Mouse (Mus musculus): ENCODE measurements around the gene Ppp2r5b. TPM values are rescaled to one million over a fixed set of nuclear protein-coding genes. Genes with fewer than 3 reads are reported as not detected.

Ppp2r5b gene
- polyA plus RNA-seq, 1 experiment, result 25.3 TPM

- H3K36me3 ChIP-seq (ENCODE audit: control insufficient read depth, insufficient read depth), result peaks cover 21% of the 10 kb centered on the region
- no peak overlapping the region for H3ac ChIP-seq (ENCODE audit: control insufficient read depth, insufficient read length, low read depth)
- H3K79me3 ChIP-seq (ENCODE audit: low read depth), result no peaks in the 10 kb centered on the region
- H3K27me3 ChIP-seq (ENCODE audit: control insufficient read depth, insufficient read depth, insufficient read length), result no peaks in the 10 kb centered on the region
- TF ChIP-seq MAX (IDR thresholded peaks at IDR 0.05) (no peak), FOSL1 (IDR thresholded peaks at IDR 0.05; ENCODE audit: insufficient read depth, low read length, poor library complexity, severe bottlenecking) (no peak), CEBPB (IDR thresholded peaks at IDR 0.05; ENCODE audit: low read depth) (no peak), USF1 (IDR thresholded peaks at IDR 0.05; ENCODE audit: low read depth) (no peak), CTCF (IDR thresholded peaks at IDR 0.05; ENCODE audit: control insufficient read depth, insufficient read depth, insufficient read length) (no peak), MYOG (IDR thresholded peaks at IDR 0.05; ENCODE audit: control insufficient read depth, extremely low read depth, insufficient read length) (no peak)
- no peak overlapping the region for H3K4me3 ChIP-seq (ENCODE audit: insufficient read depth, poor library complexity, severe bottlenecking)
- H3K79me2 ChIP-seq (ENCODE audit: control insufficient read depth, insufficient read depth), result no peaks in the 10 kb centered on the region
These were observed 25.3 kb upstream of the Ppp2r5b start for GRCm38 (mm10) chr19:6260946-6261345.

GRCm38 (mm10) chr19:6260428-6260827 lies 24.8 kb upstream of the Ppp2r5b start:
- TF ChIP-seq MAX (IDR thresholded peaks at IDR 0.05), result no peak
- no peak for TF ChIP-seq FOSL1 (IDR thresholded peaks at IDR 0.05; ENCODE audit: insufficient read depth, low read length, poor library complexity, severe bottlenecking)
- no peak for TF ChIP-seq CEBPB (IDR thresholded peaks at IDR 0.05; ENCODE audit: low read depth)
- TF ChIP-seq MYOD1 (IDR thresholded peaks at IDR 0.05; ENCODE audit: control insufficient read depth, insufficient read length, low read depth), result no peak
- no peak for TF ChIP-seq MYOG (IDR thresholded peaks at IDR 0.05; ENCODE audit: control insufficient read depth, extremely low read depth, insufficient read length)
- TF ChIP-seq USF1 (IDR thresholded peaks at IDR 0.05; ENCODE audit: low read depth), result no peak
- TF ChIP-seq CTCF (IDR thresholded peaks at IDR 0.05; ENCODE audit: control insufficient read depth, insufficient read depth, insufficient read length), result no peak
- peaks cover 21% of the 10 kb centered on the region for H3K36me3 ChIP-seq (ENCODE audit: control insufficient read depth, insufficient read depth)
- H3ac ChIP-seq (ENCODE audit: control insufficient read depth, insufficient read length, low read depth), result no peak overlapping the region

GRCm38 (mm10) chr19:6253021-6253420 lies 17.3 kb upstream of the Ppp2r5b start:
- Histone ChIP-seq H3K27me3 (ENCODE audit: control insufficient read depth, insufficient read depth, insufficient read length) (no peaks in the 10 kb centered on the region), H3K79me3 (ENCODE audit: low read depth) (no peaks in the 10 kb centered on the region), H3K36me3 (ENCODE audit: control insufficient read depth, insufficient read depth) (peaks cover 18% of the 10 kb centered on the region), H3K4me3 (ENCODE audit: insufficient read depth, poor library complexity, severe bottlenecking) (no peak overlapping the region), H3K79me2 (ENCODE audit: control insufficient read depth, insufficient read depth) (no peaks in the 10 kb centered on the region), H3ac (ENCODE audit: control insufficient read depth, insufficient read length, low read depth) (no peak overlapping the region)
- TF ChIP-seq MYOD1 (IDR thresholded peaks at IDR 0.05; ENCODE audit: control insufficient read depth, insufficient read length, low read depth) (no peak), FOSL1 (IDR thresholded peaks at IDR 0.05; ENCODE audit: insufficient read depth, low read length, poor library complexity, severe bottlenecking) (no peak), CEBPB (IDR thresholded peaks at IDR 0.05; ENCODE audit: low read depth) (no peak), USF1 (IDR thresholded peaks at IDR 0.05; ENCODE audit: low read depth) (no peak), MYOG (IDR thresholded peaks at IDR 0.05; ENCODE audit: control insufficient read depth, extremely low read depth, insufficient read length) (no peak), MAX (IDR thresholded peaks at IDR 0.05) (no peak), CTCF (IDR thresholded peaks at IDR 0.05; ENCODE audit: control insufficient read depth, insufficient read depth, insufficient read length) (no peak)

More at GRCm38 (mm10) chr19:6260428-6260827, 24.8 kb upstream of the Ppp2r5b start:
- H3K27me3 ChIP-seq (ENCODE audit: control insufficient read depth, insufficient read depth, insufficient read length), result no peaks in the 10 kb centered on the region
- no peak overlapping the region for H3K4me3 ChIP-seq (ENCODE audit: insufficient read depth, poor library complexity, severe bottlenecking)
- H3K79me2 ChIP-seq (ENCODE audit: control insufficient read depth, insufficient read depth), result no peaks in the 10 kb centered on the region
- H3K79me3 ChIP-seq (ENCODE audit: low read depth), result no peaks in the 10 kb centered on the region

- H3K27me3 ChIP-seq (ENCODE audit: control insufficient read depth, insufficient read depth, insufficient read length), result no peaks in the 10 kb centered on the region
- peaks cover 4% of the 10 kb centered on the region for H3K79me2 ChIP-seq (ENCODE audit: control insufficient read depth, insufficient read depth)
- peaks cover 1% of the 10 kb centered on the region for H3K79me3 ChIP-seq (ENCODE audit: low read depth)
- H3K4me3 ChIP-seq (ENCODE audit: insufficient read depth, poor library complexity, severe bottlenecking), result no peak overlapping the region
- peaks cover 24% of the 10 kb centered on the region for H3K36me3 ChIP-seq (ENCODE audit: control insufficient read depth, insufficient read depth)
- no peak for TF ChIP-seq CEBPB (IDR thresholded peaks at IDR 0.05; ENCODE audit: low read depth)
- no peak for TF ChIP-seq USF1 (IDR thresholded peaks at IDR 0.05; ENCODE audit: low read depth)
- no peak for TF ChIP-seq MYOG (IDR thresholded peaks at IDR 0.05; ENCODE audit: control insufficient read depth, extremely low read depth, insufficient read length)
- TF ChIP-seq CTCF (IDR thresholded peaks at IDR 0.05; ENCODE audit: control insufficient read depth, insufficient read depth, insufficient read length), result no peak
- H3ac ChIP-seq (ENCODE audit: control insufficient read depth, insufficient read length, low read depth), result no peak overlapping the region
These were observed 12.0 kb upstream of the Ppp2r5b start for GRCm38 (mm10) chr19:6247526-6248300.

GRCm38 (mm10) chr19:6245806-6246205 lies 10.1 kb upstream of the Ppp2r5b start:
- Histone ChIP-seq H3K27me3 (ENCODE audit: control insufficient read depth, insufficient read depth, insufficient read length) (no peaks in the 10 kb centered on the region), H3ac (ENCODE audit: control insufficient read depth, insufficient read length, low read depth) (no peak overlapping the region), H3K4me3 (ENCODE audit: insufficient read depth, poor library complexity, severe bottlenecking) (no peak overlapping the region), H3K79me2 (ENCODE audit: control insufficient read depth, insufficient read depth) (peaks cover 16% of the 10 kb centered on the region), H3K79me3 (ENCODE audit: low read depth) (peaks cover 3% of the 10 kb centered on the region), H3K36me3 (ENCODE audit: control insufficient read depth, insufficient read depth) (peaks cover 19% of the 10 kb centered on the region)
- TF ChIP-seq MYOD1 (IDR thresholded peaks at IDR 0.05; ENCODE audit: control insufficient read depth, insufficient read length, low read depth) (no peak), MYOG (IDR thresholded peaks at IDR 0.05; ENCODE audit: control insufficient read depth, extremely low read depth, insufficient read length) (no peak), MAX (IDR thresholded peaks at IDR 0.05) (no peak), USF1 (IDR thresholded peaks at IDR 0.05; ENCODE audit: low read depth) (no peak), CEBPB (IDR thresholded peaks at IDR 0.05; ENCODE audit: low read depth) (no peak), FOSL1 (IDR thresholded peaks at IDR 0.05; ENCODE audit: insufficient read depth, low read length, poor library complexity, severe bottlenecking) (no peak), CTCF (IDR thresholded peaks at IDR 0.05; ENCODE audit: control insufficient read depth, insufficient read depth, insufficient read length) (no peak)

Measured in C2C12 (cell line).